Mouse (Mus musculus) neural tube, postnatal 0 days (tissue): Measurements from ENCODE around the gene Eml5. TPM values are rescaled to one million over a fixed set of nuclear protein-coding genes. Genes with fewer than 3 reads are reported as not detected.

Experiments
- polyA plus RNA-seq: library from polyadenylated mRNA; unstranded; fragments of >200 nt; fragmentation: Nextera tagmentation; extraction: Ambion mirVana; gene quantifications from 2 replicates; pipeline ENCODE4 v1.2.1, GENCODE M21; 2015

The Eml5 gene
- polyA plus RNA-seq: 12.0 and 14.9 TPM in 2 replicates

DNA sequence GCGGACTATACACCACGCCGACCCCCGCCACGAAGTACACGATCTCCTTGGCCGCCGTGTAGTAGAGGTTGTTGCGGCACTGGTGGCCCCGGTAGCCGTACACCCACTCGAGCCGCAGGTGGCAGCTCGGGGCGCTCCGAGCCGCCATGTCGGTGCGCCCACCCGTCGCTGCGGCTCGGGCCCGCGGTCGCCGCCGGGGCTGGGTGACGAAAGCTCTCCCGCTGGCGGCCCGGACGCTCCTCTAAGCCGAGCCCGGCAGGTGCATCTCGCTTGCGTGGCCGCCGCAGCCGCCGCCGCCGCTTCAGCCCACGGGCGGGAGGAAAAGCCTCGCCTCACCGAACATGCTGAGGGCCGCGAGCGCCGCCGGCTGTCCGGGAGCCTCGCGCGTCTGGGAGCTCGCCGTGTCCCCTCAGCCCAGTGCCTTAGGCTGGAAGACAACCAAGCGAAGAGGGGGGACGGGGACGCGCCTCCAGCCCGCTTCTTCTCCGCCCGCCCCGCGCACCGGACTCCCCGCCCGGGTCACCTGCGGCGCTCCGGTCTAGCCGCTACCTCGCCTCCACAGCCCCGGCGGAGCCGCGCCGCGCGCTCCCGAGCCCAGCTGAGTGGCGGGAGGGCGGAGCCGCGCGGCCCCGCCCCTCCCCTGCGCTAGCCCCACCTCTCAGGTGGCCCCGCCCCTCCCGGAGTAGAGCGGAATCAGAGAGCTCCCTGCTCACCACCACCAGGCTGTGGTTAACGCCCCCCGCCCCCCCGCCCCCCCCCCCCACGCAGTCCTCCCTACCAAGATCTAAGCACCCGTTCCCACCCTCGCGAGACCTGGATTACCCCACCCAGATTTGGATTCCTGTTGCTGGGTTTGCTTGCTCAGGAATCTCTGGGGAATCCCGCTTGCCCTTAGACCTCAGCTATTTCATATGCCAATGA is at the start of gene Eml5:
Gene Eml5 (minus strand): TSS at position 604 of the 921 bp plus-strand sequence.

DNA sequence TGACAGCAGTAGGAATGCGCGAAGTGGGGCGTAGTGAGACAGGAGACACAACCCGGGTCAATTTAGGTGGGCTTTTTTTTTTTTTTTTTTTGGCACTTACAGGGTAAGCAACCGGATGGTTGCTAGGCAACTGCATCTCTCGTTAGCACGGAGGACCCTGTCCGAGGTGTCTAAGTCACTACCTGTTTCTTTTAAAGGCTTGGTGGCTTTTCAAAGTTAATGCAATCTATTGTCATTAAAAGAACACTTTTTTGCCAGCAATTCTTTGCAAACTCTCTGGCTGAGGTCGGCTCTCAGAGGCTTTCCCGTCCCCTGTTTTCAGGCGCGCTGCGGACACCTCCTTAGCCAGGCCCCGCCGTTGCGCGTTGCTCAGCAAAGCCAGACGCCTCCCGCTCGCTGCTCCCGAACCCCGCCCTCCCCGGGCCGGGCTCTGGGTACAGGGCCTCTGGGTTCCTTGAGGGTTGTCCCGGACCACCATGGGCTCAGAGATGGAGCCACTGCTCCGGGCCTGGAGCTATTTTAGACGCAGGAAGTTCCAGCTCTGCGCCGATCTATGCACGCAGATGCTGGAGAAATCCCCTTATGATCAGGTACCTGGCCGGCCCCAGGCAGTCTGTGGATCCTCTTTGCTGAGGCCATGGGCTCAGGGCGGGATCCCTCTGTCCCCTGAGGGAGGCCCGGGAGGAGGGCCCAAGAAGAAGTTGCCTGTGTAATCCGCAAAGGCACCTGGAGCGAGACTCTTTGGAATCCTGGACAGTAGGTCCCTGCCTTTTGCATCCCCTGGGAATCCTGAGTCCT is 19.1 kb upstream of the Eml5 start, which contains the start of gene Ttc8:
Gene Ttc8 (plus strand): TSS at position 381 of the 798 bp plus-strand sequence.

DNA sequence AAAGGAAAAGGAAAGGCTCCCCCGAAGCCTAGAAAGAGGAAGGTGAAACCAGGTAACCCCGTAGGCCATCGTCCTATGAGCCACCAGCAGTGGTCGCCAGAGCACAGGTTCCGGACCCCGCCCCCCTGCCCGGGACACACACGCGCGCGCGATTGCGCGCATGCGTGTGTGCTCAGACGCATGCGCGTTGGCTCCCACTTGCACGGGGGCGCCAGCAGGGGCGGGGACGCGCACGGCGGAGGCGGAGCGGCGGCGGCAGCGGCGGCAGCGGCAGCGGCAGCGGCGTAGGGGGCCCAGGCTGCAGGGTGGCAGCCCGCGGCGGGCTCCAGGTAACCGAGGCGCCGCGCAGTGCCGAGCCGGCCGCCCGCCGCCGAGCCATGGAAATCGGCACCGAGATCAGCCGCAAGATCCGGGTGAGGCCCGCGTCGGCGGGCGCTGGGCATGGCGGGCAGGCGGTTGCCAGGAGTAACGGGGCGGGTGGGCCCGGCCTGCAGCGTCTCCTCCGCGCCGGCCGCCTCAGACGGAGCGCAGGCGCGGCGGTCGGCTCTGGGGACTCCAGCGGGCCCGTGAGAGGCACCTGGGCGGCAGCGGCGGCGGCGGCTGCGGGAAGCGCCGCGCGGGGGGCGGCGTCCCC is 154.4 kb downstream of the Eml5 start, which contains the start of gene Zc3h14:
Gene Zc3h14 (plus strand): TSS at position 219 of the 634 bp plus-strand sequence.

DNA sequence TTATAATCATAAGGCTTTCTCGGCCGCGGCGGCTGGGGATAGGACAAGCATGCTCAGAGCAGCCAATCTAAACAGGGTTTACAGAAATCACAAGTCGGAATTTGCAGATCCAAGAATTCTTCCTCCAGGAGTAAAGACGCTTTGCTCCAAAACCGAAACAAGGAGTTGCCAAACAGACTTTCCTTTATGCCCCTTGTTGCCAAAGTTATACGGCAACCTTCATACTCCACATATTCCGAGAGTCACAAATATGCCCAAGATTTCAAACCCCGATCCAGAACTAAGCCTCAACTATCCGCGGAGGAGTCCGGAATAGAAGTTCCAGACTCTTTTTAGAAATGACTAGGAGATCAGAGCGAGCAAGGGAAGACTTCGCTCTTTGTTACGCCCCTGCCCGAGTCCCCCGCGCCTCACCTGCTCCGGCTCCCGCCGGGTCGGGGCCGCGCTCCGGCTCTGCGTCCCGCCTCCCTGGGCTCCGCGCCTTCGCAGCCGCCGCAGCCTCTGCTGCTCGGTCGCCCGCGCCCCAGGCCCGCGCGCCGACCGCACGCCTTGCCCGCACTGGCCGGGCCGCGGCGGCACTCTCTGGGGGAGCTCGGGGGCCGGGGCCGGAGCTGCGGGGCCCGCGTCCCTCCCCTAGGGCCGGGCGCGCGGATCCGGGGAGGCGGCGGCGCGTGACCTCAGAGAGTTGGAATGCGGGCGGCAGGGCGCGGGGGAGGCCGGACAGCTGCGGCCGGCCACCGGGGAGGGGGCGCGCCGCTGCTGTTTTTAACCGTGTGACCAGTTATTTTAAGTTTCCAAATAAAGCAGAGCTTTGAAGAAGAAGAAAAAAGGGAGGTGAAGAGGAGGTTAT is 164.1 kb downstream of the Eml5 start, which contains the start of gene Ptpn21:
Gene Ptpn21 (minus strand): TSS at position 455 of the 850 bp plus-strand sequence.

Other genes with a start within 250 kb of the Eml5 start
- 2.8 and 3.7 TPM in 2 replicates for gene Ptpn21, start 164.1 kb downstream of the Eml5 start, polyA plus RNA-seq
- 85.2 and 90.7 TPM in 2 replicates for gene Zc3h14, start 154.5 kb downstream of the Eml5 start, polyA plus RNA-seq
- 23.5 and 24.3 TPM in 2 replicates for gene Ttc8, start 19.1 kb upstream of the Eml5 start, polyA plus RNA-seq